Mouse (Mus musculus) ovary, adult 18-20 months (tissue): Measurements from ENCODE around the gene Nrros.

Source experiments
- DNase-seq: peaks from one replicate; pipeline ENCODE4 v3.0.0; 2022; ENCODE audit warnings: low spot score, mixed read lengths

The Nrros gene

GRCm38 (mm10) chr16:32165281-32165821, at the start of gene Nrros:
Gene Nrros, minus strand, starts transcription at chr16:32165594.
- peak; percentile 23 for DNase-seq

GRCm38 (mm10) chr16:32214804-32215576, 49.6 kb upstream of the Nrros start:
- no peak for DNase-seq

- DNase-seq, result no peak
These were observed 48.8 kb upstream of the Nrros start for GRCm38 (mm10) chr16:32214156-32214555.

GRCm38 (mm10) chr16:32204902-32205301, 39.5 kb upstream of the Nrros start:
- DNase-seq, result no peak

GRCm38 (mm10) chr16:32202681-32203080, 37.3 kb upstream of the Nrros start:
- no peak for DNase-seq

GRCm38 (mm10) chr16:32201004-32201325, 35.6 kb upstream of the Nrros start:
- DNase-seq, result no peak

GRCm38 (mm10) chr16:32200256-32201003, 35.0 kb upstream of the Nrros start:
- no peak for DNase-seq

GRCm38 (mm10) chr16:32190011-32190441, 24.6 kb upstream of the Nrros start:
- no peak for DNase-seq

GRCm38 (mm10) chr16:32189109-32189508, 23.7 kb upstream of the Nrros start:
- no peak for DNase-seq

GRCm38 (mm10) chr16:32186056-32186455, 20.7 kb upstream of the Nrros start:
- no peak for DNase-seq

GRCm38 (mm10) chr16:32179333-32179901, 14.0 kb upstream of the Nrros start, which contains the start of gene Bex6:
Gene Bex6, plus strand, starts transcription at chr16:32179823.
- DNase-seq, result no peak

- no peak for DNase-seq
These were observed 11.7 kb upstream of the Nrros start for GRCm38 (mm10) chr16:32176896-32177686.

- DNase-seq, result no peak
These were observed 9.6 kb upstream of the Nrros start for GRCm38 (mm10) chr16:32175029-32175428.

- no peak for DNase-seq
These were observed 9.1 kb upstream of the Nrros start for GRCm38 (mm10) chr16:32174340-32175005.

GRCm38 (mm10) chr16:32173401-32173800, 8.0 kb upstream of the Nrros start:
- DNase-seq, result no peak

GRCm38 (mm10) chr16:32171031-32171731, 5.8 kb upstream of the Nrros start:
- no peak for DNase-seq

GRCm38 (mm10) chr16:32167819-32168545, 2.6 kb upstream of the Nrros start:
- no peak for DNase-seq

GRCm38 (mm10) chr16:32164396-32165027, 882 bp downstream of the Nrros start:
- no peak for DNase-seq

GRCm38 (mm10) chr16:32163891-32164290, 1.5 kb downstream of the Nrros start:
- DNase-seq, result no peak

- DNase-seq, result no peak
These were observed 2.0 kb downstream of the Nrros start for GRCm38 (mm10) chr16:32163392-32163791.
